Mouse (Mus musculus): Measurements from ENCODE around the gene Il2rg.

The Il2rg gene

GRCm38 (mm10) chrX:101268025-101268754 is at the start of gene Il2rg:
Il2rg (minus strand) TSS chrX:101268255.
- in situ Hi-C loops (cut with MboI, MseI): no loop called here

- in situ Hi-C loops (cut with MboI, MseI): no loop called here
These were observed 45.7 kb upstream of the Il2rg start for GRCm38 (mm10) chrX:101313625-101314359.

GRCm38 (mm10) chrX:101309299-101309698 is 41.2 kb upstream of the Il2rg start:
- in situ Hi-C loops (cut with MboI, MseI): no loop called here

GRCm38 (mm10) chrX:101304646-101305045 is 36.6 kb upstream of the Il2rg start:
- in situ Hi-C loops (cut with MboI, MseI): no loop called here

GRCm38 (mm10) chrX:101301654-101302053 is 33.6 kb upstream of the Il2rg start:
- in situ Hi-C loops (cut with MboI, MseI): no loop called here

GRCm38 (mm10) chrX:101300427-101301030 is 32.5 kb upstream of the Il2rg start:
- in situ Hi-C loops (cut with MboI, MseI): no loop called here

- in situ Hi-C loops (cut with MboI, MseI): no loop called here
These were observed 31.7 kb upstream of the Il2rg start for GRCm38 (mm10) chrX:101299473-101300426.

GRCm38 (mm10) chrX:101299055-101299454 is 31.0 kb upstream of the Il2rg start, which contains the start of gene Nlgn3:
Nlgn3 (plus strand) TSS chrX:101299168.
- in situ Hi-C loops (cut with MboI, MseI): no loop called here

GRCm38 (mm10) chrX:101290111-101290510 is 22.1 kb upstream of the Il2rg start:
- in situ Hi-C loops (cut with MboI, MseI): no loop called here

GRCm38 (mm10) chrX:101289037-101289436 is 21.0 kb upstream of the Il2rg start:
- in situ Hi-C loops (cut with MboI, MseI): no loop called here

GRCm38 (mm10) chrX:101288432-101288831 is 20.4 kb upstream of the Il2rg start:
- in situ Hi-C loops (cut with MboI, MseI): no loop called here

GRCm38 (mm10) chrX:101287543-101287942 is 19.5 kb upstream of the Il2rg start:
- in situ Hi-C loops (cut with MboI, MseI): no loop called here

GRCm38 (mm10) chrX:101285953-101286670 is 18.1 kb upstream of the Il2rg start:
- in situ Hi-C loops (cut with MboI, MseI): no loop called here

GRCm38 (mm10) chrX:101285534-101285933 is 17.5 kb upstream of the Il2rg start:
- in situ Hi-C loops (cut with MboI, MseI): no loop called here

- in situ Hi-C loops (cut with MboI, MseI): no loop called here
These were observed 14.8 kb upstream of the Il2rg start for GRCm38 (mm10) chrX:101282813-101283212.

GRCm38 (mm10) chrX:101273875-101274738 is 6.1 kb upstream of the Il2rg start, which contains the start of gene Med12:
Med12 (plus strand) TSS chrX:101274030.
- in situ Hi-C loops (cut with MboI, MseI): no loop called here

- in situ Hi-C loops (cut with MboI, MseI): no loop called here
These were observed 5.4 kb upstream of the Il2rg start for GRCm38 (mm10) chrX:101273410-101273809.

- in situ Hi-C loops (cut with MboI, MseI): no loop called here
These were observed 685 bp upstream of the Il2rg start, which contains the start of gene Gm20489 for GRCm38 (mm10) chrX:101268755-101269124. Gm20489 (minus strand) TSS chrX:101269023.

- in situ Hi-C loops (cut with MboI, MseI): no loop called here
These were observed 1.4 kb downstream of the Il2rg start for GRCm38 (mm10) chrX:101266631-101267030.

GRCm38 (mm10) chrX:101263892-101264291 is 4.2 kb downstream of the Il2rg start, which contains the start of gene Gm614:
Gm614 (minus strand) TSS chrX:101263992.
- in situ Hi-C loops (cut with MboI, MseI): no loop called here
